Mouse (Mus musculus) heart, adult 2 months (tissue): ENCODE measurements around the gene Plaa.

Experiments used
- CTCF ChIP-seq: fragments of 200-600 bp; IDR thresholded peaks from 2 replicates; pipeline ENCODE4 v1.8.1; 2022; ENCODE audit warnings: antibody characterized with exemption, mild to moderate bottlenecking, moderate library complexity
- POLR2A ChIP-seq: fragments of 200-500 bp; IDR thresholded peaks from 2 replicates; pipeline ENCODE4 v1.6.1; 2011; ENCODE audit warnings: mild to moderate bottlenecking, low read depth, low read length, control low read depth; ENCODE audit not compliant: insufficient read depth

DNA sequence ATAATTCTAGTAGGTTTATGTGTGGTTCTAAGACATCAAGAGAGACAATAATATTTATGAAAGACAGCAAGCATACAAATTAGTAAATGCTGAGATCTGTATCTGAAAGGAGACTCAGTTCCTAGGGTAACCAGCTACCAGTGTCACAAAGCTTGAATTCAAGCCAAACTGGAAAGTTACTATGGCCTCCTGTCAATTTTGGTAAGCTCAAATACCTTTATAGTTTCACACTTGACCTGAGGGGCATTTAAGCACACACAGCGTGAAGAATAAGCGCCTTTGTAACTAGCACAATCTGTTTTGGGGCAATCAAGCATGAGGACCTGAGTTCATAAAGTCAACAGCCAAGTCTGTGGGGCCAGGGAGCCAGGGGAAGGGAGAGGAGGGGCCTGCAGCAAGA lies 43.8 kb downstream of the Plaa start:
- TF ChIP-seq CTCF = no peak
- no peak for TF ChIP-seq POLR2A
